Mouse (Mus musculus): Measurements from ENCODE around the gene Asl.
"Not testable (repeated sequence)": the region's sequence is repeated elsewhere in the genome, so short reads cannot be mapped to it uniquely, and the experiment has no call there.

Asl gene

DNA sequence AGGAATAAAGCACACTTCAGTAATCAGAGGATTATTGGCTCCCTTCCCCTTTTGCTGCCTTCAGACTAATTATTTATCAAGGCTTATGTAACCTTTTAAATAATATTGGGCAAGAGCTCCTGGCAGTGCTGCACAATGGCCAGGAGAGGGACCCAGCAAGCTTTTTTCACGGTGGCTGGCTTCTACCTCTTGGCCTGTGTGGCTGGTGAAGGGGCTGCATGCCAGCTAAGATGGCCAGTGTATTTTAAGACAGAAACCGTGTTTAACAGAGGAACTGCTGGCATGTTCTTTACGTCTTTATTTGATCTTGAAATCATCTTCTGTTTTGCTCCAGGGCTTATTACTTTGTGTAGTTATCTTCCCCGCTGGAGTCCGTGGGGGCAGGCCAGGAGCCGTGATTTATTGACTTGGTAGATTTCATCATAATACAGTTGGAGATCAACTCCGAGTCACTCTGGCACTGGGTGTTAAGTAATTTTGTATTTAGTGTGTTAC, 15.2 kb upstream of the Asl start:
- DNase-seq, result peak; percentile 78

DNA sequence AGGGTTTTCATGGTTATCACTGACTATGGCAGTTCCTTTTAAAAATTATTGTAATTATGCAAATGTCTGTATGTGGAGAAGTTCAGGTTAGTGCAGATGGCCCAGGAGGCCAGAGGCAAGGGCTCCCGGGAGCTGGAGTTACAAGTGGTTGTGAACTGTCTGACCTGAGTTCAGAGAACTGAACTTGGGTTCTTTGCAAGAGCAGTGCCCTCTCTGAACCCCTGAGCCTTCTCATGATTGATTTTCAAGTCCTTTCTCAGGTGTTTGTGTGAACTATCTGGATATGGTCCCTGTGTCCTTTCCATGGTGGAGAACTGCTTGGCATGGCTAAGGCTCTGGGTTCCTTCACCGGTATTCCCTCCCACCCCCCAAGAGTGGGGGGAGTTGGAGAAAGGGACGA, 14.7 kb upstream of the Asl start:
- DNase-seq, result peak; percentile 14

GRCm38 (mm10) chr5:130041262-130041661, 12.2 kb upstream of the Asl start:
- no peak for DNase-seq

DNA sequence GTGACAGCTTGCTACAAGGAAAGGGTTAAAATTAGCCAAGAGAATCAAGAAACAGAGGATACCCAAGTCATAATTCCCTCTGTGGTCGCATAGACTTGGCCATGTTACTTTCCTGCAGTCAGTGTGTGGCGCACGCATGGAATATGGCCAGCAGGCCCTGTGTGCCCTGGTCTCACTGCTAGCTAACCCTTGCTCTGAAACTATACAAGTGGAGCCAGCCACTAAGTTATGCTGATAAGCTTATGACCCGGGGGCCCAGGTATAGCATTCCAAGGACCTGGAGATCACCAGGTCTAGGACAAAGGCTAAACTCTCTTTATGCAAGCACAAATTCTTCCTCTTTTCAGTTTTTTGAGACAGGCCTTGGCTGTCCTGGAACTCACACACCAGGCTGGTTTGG, 11.8 kb upstream of the Asl start:
- DNase-seq, result no peak

DNA sequence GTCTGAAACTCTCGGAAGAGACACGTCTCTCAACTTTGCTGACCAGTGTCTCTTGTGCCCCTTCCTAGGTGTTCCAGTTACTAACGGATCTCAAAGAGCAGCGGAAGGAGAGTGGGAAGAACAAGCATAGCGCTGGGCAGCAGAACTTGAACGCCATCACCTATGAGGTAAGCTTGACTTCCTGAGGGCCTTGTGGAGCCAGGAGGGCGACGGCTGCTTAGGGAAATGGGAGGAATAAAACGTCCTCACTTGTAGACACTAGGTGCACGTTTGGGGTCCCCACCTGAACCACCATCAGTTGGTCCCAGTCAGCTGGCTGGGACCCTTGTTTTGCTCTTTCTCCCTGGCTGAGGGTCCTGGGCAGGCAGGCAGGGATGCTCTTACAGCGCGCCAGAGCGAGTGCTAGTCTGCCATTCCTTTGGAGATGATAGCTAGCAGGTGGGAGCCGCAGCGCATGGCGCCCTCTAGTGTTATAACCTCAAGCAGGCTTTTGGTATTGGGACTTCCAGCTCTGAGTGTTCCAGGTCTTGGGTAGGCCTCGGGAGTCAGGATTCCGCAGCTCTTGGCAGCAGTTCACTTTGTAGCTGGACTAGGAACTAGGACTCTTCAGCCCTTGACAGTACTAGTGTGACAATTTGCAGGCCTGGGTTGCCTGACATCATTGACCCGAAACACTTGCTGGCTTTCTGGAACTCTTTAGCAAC, 8.9 kb upstream of the Asl start:
- peak; percentile 67 for DNase-seq

- DNase-seq, result not testable (repeated sequence)
Observed at GRCm38 (mm10) chr5:130036300-130036699, 7.3 kb upstream of the Asl start.

- DNase-seq, result no peak
Observed at GRCm38 (mm10) chr5:130033869-130034268, 4.8 kb upstream of the Asl start.

DNA sequence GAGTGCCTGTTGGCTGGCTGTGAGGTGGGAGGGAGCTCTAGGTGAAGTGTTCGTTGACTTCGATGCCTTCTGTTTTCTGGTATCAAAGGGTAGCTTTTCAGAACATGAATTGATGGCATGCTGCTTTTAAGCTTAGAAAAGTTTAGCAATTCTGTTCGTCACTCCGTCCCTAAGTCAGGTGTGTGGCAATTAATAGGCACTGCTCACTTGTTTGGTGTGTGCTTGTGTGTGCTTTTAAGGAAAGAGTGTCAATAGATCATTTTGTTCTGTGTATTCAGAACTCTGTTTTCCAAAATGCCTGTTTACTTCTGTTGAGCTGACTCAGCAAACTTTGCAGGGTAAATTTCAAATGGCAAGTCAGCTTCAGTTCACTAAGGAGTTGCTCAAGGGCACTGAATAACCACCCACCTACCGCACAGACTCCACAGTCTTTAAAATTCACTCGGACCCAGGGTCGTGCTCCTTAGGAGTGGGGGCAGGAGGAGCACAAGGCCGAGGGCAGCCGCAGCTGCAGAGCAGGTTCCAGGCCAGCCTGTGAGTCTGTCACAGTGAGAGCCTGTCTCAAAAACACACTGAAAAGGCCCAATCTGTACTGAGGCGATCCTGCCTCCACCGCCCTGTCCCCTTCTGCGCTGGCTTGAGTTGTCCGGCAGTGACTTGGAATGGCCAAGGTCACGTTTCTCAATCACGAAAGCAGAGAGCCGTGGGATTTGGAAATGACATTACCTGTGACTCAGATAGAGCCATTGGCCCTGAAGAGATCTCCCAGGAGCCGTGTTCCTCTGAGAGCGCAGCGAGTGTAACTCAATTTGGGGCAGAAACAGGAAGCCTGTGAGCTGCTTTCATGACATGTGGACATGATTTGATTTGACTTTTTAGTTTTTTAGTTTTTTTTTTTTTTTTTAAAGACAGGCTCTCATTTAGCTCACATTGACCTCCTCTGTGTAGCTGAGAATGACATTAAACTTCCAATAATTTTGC, 2.7 kb upstream of the Asl start:
- no peak for DNase-seq

DNA sequence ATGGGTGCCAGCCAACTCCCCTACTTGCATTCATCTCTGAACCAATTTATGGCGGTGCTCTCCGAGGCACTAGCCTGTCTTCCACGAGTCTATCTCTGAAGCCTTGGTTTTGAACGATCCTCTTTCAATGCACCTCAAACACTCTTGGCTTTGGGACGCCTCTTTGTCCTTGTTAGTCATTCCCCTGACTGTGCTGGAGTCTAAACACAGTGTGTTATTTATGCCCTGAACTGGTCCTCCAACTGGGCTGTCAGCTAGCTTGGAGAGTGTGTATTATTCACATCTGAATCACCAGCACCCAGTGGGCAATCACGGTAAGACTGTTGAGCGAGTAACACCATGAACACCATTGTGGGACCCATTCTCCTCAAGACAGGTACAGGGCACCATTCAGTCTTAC, 1.4 kb downstream of the Asl start:
- DNase-seq, result no peak

DNA sequence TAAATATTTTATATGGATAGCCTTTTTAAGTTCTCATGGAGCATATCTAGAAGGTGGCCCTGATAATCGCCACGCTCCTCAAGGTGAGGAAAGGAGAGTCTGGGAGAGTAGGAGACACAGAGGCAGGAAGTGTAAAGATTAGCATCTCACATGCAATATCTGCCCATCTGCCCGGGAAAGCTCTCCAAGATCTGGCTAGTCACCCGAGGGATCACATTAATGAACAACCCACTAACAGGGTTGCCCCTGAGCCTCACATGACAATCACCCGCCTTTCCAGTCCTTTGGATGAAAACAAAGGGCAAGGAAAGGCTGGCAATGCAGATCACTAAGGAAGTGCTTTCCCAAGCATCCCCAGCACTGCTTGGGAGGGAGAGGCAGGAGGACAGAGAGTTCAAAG, 1.9 kb downstream of the Asl start:
- peak; percentile 87 for DNase-seq

GRCm38 (mm10) chr5:130023767-130024539, 5.1 kb downstream of the Asl start:
- DNase-seq, result peak; percentile 96

DNA sequence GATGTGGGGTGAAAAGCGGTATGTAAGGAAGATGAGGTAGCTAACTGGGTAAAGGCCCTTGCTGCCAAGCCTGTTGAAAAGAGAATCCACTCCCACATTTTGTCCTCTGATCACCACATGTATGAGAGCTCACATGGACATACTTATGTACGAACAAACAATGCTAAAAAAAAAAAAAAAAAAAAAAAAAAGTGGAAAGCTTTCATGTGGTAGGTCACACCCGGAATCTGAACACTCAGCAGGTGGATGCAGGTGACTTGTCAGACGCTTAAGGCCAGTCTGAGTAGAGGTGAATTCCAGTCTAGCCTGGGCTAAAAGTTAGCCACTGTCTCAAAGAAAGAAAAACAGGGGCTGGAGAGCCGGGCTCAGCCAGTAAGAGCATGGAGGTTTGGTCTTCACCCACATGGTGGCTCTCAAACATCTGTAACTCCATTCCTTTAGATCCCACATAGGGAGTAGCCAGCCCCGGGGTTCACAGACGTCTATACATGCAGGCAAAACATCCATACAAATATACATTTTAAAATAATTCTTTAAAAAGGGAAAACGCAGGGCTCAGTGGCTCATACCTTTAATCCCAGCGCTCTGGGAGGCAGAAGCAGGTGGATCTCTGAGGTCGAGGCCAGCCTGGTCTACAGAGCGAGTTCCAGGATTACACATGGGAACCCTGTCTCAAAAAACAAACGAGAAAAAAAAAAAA, 5.8 kb downstream of the Asl start:
- no peak for DNase-seq

- peak; percentile 72 for DNase-seq
Observed at GRCm38 (mm10) chr5:130022366-130022765, 6.7 kb downstream of the Asl start.

GRCm38 (mm10) chr5:130021361-130021966, 7.6 kb downstream of the Asl start:
- DNase-seq, result peak; percentile 51

GRCm38 (mm10) chr5:130019461-130019860, 9.6 kb downstream of the Asl start:
- DNase-seq, result no peak

GRCm38 (mm10) chr5:130015104-130015503, 13.9 kb downstream of the Asl start:
- DNase-seq, result no peak

DNA sequence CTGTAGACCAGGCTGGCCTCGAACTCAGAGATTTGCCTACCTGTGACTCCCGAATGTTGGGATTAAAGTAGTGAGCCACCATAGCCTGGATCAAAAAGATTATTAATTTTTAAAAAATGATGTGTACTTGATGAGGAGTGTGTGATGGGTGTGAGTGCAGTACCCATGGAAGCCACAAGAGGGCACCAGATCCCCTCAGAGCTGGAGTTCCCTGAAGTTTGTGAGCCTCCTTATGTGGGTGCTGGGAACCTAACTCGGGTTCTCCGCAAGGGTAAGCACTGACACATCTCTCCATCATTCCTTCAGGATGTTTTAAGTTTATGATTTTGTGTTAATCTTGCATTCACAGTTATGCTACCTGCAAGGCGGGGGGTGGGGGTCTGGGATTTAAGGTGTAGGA, 18.1 kb downstream of the Asl start:
- no peak for DNase-seq

DNA sequence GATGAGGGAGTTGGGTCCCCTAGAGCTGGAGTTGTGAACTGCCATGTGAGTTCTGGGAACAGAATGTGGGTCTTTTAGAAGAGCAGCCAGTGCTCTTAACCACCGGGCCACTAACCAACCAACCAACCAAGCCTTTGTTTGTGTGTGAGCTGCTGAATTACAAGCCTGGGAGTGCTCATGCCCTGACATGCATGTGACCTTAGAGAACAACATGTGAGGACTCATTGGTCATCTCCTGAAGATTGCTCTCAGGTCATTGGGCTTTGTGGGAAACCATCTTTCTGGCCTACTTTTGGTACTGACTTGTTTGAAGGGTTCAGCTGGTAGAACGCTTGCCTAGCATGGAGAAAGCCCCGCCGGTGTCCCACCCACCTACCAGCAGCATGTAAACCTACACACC, 19.3 kb downstream of the Asl start:
- DNase-seq, result no peak

- DNase-seq, result no peak
Observed at GRCm38 (mm10) chr5:130008034-130008590, 20.9 kb downstream of the Asl start.

GRCm38 (mm10) chr5:130007344-130007743, 21.7 kb downstream of the Asl start:
- no peak for DNase-seq

DNA sequence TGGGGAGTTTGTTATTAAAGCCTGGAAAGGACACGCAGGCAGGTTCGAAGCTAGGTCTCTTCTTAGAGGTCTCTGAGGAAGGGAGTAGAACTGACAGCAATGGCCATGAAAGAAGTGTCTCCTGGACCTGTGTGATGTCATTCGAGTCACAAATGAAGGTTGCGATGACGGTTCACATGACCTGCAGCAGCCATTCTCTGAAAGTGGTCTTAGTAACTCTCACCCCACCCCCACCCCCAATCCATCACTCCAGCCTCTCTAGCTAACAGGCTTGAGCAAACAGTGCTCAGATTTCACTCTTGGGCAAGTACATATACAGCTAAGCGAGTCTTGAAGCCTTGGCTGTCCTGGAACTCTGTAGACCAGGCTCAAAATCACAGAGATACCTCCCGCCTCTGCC, 25.8 kb downstream of the Asl start:
- DNase-seq, result no peak
